Mouse (Mus musculus) forebrain, postnatal 0 days (tissue): Measurements from ENCODE around the gene Stxbp3. TPM values are rescaled to one million over a fixed set of nuclear protein-coding genes. Genes with fewer than 3 reads are reported as not detected.

Experiments used
- ATAC-seq: fragments of 200-750 bp; cut with Nextera tagmentation; 2 replicates; pipeline ENCODE4 v1.8.0; 2017; ENCODE audit warnings: mild to moderate bottlenecking, moderate library complexity
- DNase-seq: peaks from one replicate; pipeline ENCODE4 v3.0.0-alpha.2; 2015
- H3K27ac ChIP-seq: fragments of 300-500 bp; sonication (generic); 2 replicates; pipeline ENCODE4 v1.5.1; 2014; ENCODE audit warnings: low read depth, mild to moderate bottlenecking, antibody characterized with exemption, low read length, moderate library complexity, mixed read lengths
- H3K27me3 ChIP-seq: fragments of 300-500 bp; sonication (generic); 2 replicates; pipeline ENCODE4 v1.6.1; 2014; ENCODE audit warnings: mild to moderate bottlenecking, low read length, mixed read lengths; ENCODE audit not compliant: insufficient read depth
- H3K36me3 ChIP-seq: fragments of 300-500 bp; sonication (generic); 2 replicates; pipeline ENCODE4 v1.6.1; 2014; ENCODE audit warnings: mild to moderate bottlenecking, moderate library complexity; ENCODE audit not compliant: insufficient read depth
- H3K4me1 ChIP-seq: fragments of 300-500 bp; sonication (generic); 2 replicates; pipeline ENCODE4 v1.6.1; 2014; ENCODE audit warnings: antibody characterized with exemption; ENCODE audit not compliant: insufficient read depth
- H3K4me2 ChIP-seq: fragments of 300-500 bp; sonication (generic); 2 replicates; pipeline ENCODE4 v1.6.1; 2014; ENCODE audit warnings: low read depth, mild to moderate bottlenecking, moderate library complexity
- H3K4me3 ChIP-seq: fragments of 300-500 bp; sonication (generic); 2 replicates; pipeline ENCODE4 v1.5.1; 2014; ENCODE audit warnings: low read depth, low read length, mixed read lengths
- H3K9ac ChIP-seq: fragments of 300-500 bp; sonication (generic); 2 replicates; pipeline ENCODE4 v1.6.1; 2014; ENCODE audit warnings: mild to moderate bottlenecking
- H3K9me3 ChIP-seq: fragments of 300-500 bp; sonication (generic); 2 replicates; pipeline ENCODE4 v1.6.1; 2016; ENCODE audit warnings: low read length
- CTCF ChIP-seq: sonication (generic); IDR thresholded peaks from 2 replicates; pipeline ENCODE4 v1.5.1; 2016; ENCODE audit warnings: antibody characterized with exemption, control low read depth, low read depth
- WGBS: fragments of 180-500 bp; shearing (Covaris S2); extraction: QIAGEN DNeasy Blood & Tissue Kit; methylation state at CpG from one replicate; pipeline ENCODE4 v1.1.7; 2014; 5-methylcytosine and 5-hydroxymethylcytosine counted together
- polyA plus RNA-seq: library from polyadenylated mRNA; unstranded; fragments of >200 nt; fragmentation: Nextera tagmentation; extraction: Ambion mirVana; gene quantifications from 2 replicates; pipeline ENCODE4 v1.2.1, GENCODE M21; 2015
- total RNA-seq: library from RNA; depleted of rRNA; stranded (reverse); fragments of >200 nt; gene quantifications from 2 replicates; pipeline ENCODE4 v1.2.3, GENCODE M21; 2014

The Stxbp3 gene
- total and polyA plus RNA-seq, 2 experiments from 2014 or later, result 9.7 to 11.2 TPM

- no peak for DNase-seq
- H3K9ac ChIP-seq, result no peak overlapping the region
- TF ChIP-seq CTCF, result no peak
- H3K27me3 ChIP-seq, result no peaks in the 10 kb centered on the region
- H3K4me1 ChIP-seq, result no peaks in the 10 kb centered on the region
- no peak overlapping the region for H3K4me2 ChIP-seq
- WGBS, result 96% methylated on average over 6 of the region's 6 CpGs
- H3K36me3 ChIP-seq, result no peaks in the 10 kb centered on the region
- H3K27ac ChIP-seq, result no peak overlapping the region
- no peak for ATAC-seq
- H3K4me3 ChIP-seq, result no peak overlapping the region
- H3K9me3 ChIP-seq, result no peaks in the 10 kb centered on the region
Measured at GRCm38 (mm10) chr3:108831750-108832149, 8.6 kb downstream of the Stxbp3 start.

- H3K27me3 ChIP-seq, result no peaks in the 10 kb centered on the region
- DNase-seq (no peak), ATAC-seq (no peak)
- 86% methylated on average over 11 of the region's 11 CpGs for WGBS
- no peaks in the 10 kb centered on the region for H3K4me1 ChIP-seq
- no peak overlapping the region for H3K27ac ChIP-seq
- TF ChIP-seq CTCF, result no peak
- no peaks in the 10 kb centered on the region for H3K36me3 ChIP-seq
- no peaks in the 10 kb centered on the region for H3K9me3 ChIP-seq
- H3K9ac ChIP-seq, result no peak overlapping the region
- no peak overlapping the region for H3K4me2 ChIP-seq
- H3K4me3 ChIP-seq, result no peak overlapping the region
Measured at GRCm38 (mm10) chr3:108830493-108830892, 9.8 kb downstream of the Stxbp3 start.

- no peak for TF ChIP-seq CTCF
- Histone ChIP-seq H3K36me3 (no peaks in the 10 kb centered on the region; the same call in 1 of the 2 replicates), H3K4me2 (no peak overlapping the region), H3K27ac (no peak overlapping the region), H3K4me1 (no peaks in the 10 kb centered on the region), H3K9ac (no peak overlapping the region), H3K27me3 (no peaks in the 10 kb centered on the region), H3K4me3 (no peak overlapping the region), H3K9me3 (no peaks in the 10 kb centered on the region)
- DNase-seq (no peak), ATAC-seq (no peak)
- 73% methylated on average over 4 of the region's 4 CpGs for WGBS
Measured at GRCm38 (mm10) chr3:108815631-108816030, 24.7 kb downstream of the Stxbp3 start.

- H3K4me2 ChIP-seq, result no peak overlapping the region
- H3K4me3 ChIP-seq, result no peak overlapping the region
- no peak for ATAC-seq
- no peaks in the 10 kb centered on the region for H3K4me1 ChIP-seq
- H3K9me3 ChIP-seq, result no peaks in the 10 kb centered on the region
- H3K36me3 ChIP-seq, result no peaks in the 10 kb centered on the region; the same call in 1 of the 2 replicates
- no peak for TF ChIP-seq CTCF
- 66% methylated on average over 4 of the region's 4 CpGs for WGBS
- DNase-seq, result no peak
- H3K27ac ChIP-seq, result no peak overlapping the region
- H3K27me3 ChIP-seq, result no peaks in the 10 kb centered on the region
- H3K9ac ChIP-seq, result no peak overlapping the region
Measured at GRCm38 (mm10) chr3:108810747-108811263, 29.5 kb downstream of the Stxbp3 start.

- Histone ChIP-seq H3K36me3 (peaks cover 20% of the 10 kb centered on the region), H3K4me1 (no peaks in the 10 kb centered on the region), H3K9ac (no peak overlapping the region), H3K27ac (no peak overlapping the region), H3K9me3 (no peaks in the 10 kb centered on the region), H3K4me2 (no peak overlapping the region), H3K27me3 (no peaks in the 10 kb centered on the region), H3K4me3 (no peak overlapping the region)
- 41% methylated on average over 5 of the region's 5 CpGs for WGBS
- TF ChIP-seq CTCF, result no peak
- ATAC-seq (no peak), DNase-seq (no peak)
Measured at GRCm38 (mm10) chr3:108805622-108806021, 34.7 kb downstream of the Stxbp3 start.

- 81% methylated on average over 2 of the region's 2 CpGs for WGBS
- no peaks in the 10 kb centered on the region for H3K4me1 ChIP-seq
- H3K36me3 ChIP-seq, result peaks cover 31% of the 10 kb centered on the region
- H3K27ac ChIP-seq, result no peak overlapping the region
- no peak overlapping the region for H3K4me2 ChIP-seq
- no peaks in the 10 kb centered on the region for H3K27me3 ChIP-seq
- H3K4me3 ChIP-seq, result no peak overlapping the region
- H3K9me3 ChIP-seq, result no peaks in the 10 kb centered on the region
- ATAC-seq (no peak), DNase-seq (no peak)
- no peak overlapping the region for H3K9ac ChIP-seq
- no peak for TF ChIP-seq CTCF
Measured at GRCm38 (mm10) chr3:108798375-108798774, 42.0 kb downstream of the Stxbp3 start.

GRCm38 (mm10) chr3:108797723-108798122 lies 42.6 kb downstream of the Stxbp3 start:
- WGBS, result 91% methylated on average over 6 of the region's 6 CpGs
- no peaks in the 10 kb centered on the region for H3K4me1 ChIP-seq
- H3K36me3 ChIP-seq, result peaks cover 30% of the 10 kb centered on the region
- H3K27ac ChIP-seq, result no peak overlapping the region
- no peak for DNase-seq
- H3K27me3 ChIP-seq, result no peaks in the 10 kb centered on the region
- no peak overlapping the region for H3K4me3 ChIP-seq
- ATAC-seq, result no peak
- H3K9ac ChIP-seq, result no peak overlapping the region
- H3K4me2 ChIP-seq, result no peak overlapping the region
- H3K9me3 ChIP-seq, result no peaks in the 10 kb centered on the region
- no peak for TF ChIP-seq CTCF
